Mouse (Mus musculus) kidney, embryonic 16.5 days (tissue): ENCODE measurements around the gene Slc25a38. TPM values are rescaled to one million over a fixed set of nuclear protein-coding genes. Genes with fewer than 3 reads are reported as not detected.

Experiments used
- ATAC-seq: fragments of 200-750 bp; cut with Nextera tagmentation; 2 replicates; pipeline ENCODE4 v1.8.0; 2017; ENCODE audit warnings: moderate TSS enrichment; ENCODE audit not compliant: low FRiP score, low TSS enrichment
- H3K27ac ChIP-seq: fragments of 300-500 bp; sonication (generic); 2 replicates; pipeline ENCODE4 v1.5.1; 2014; ENCODE audit warnings: low read length
- H3K27me3 ChIP-seq: fragments of 300-500 bp; sonication (generic); 2 replicates; pipeline ENCODE4 v1.6.1; 2014; ENCODE audit warnings: low read length, control low read depth, mixed read lengths; ENCODE audit not compliant: insufficient read depth
- H3K36me3 ChIP-seq: fragments of 300-500 bp; sonication (generic); 2 replicates; pipeline ENCODE4 v1.6.1; 2014; ENCODE audit warnings: low read length, control low read depth, mixed read lengths; ENCODE audit not compliant: insufficient read depth
- H3K4me1 ChIP-seq: fragments of 300-500 bp; sonication (generic); 2 replicates; pipeline ENCODE4 v1.6.1; 2014; ENCODE audit warnings: low read length, control low read depth, mixed read lengths; ENCODE audit not compliant: insufficient read depth
- H3K4me2 ChIP-seq: fragments of 300-500 bp; sonication (generic); replicated peaks from 2 replicates; pipeline ENCODE4 v1.6.1; 2014; ENCODE audit warnings: low read depth, low read length
- H3K4me3 ChIP-seq: fragments of 300-500 bp; sonication (generic); 2 replicates; pipeline ENCODE4 v1.5.1; 2014; ENCODE audit warnings: mild to moderate bottlenecking, low read length
- H3K9ac ChIP-seq: fragments of 300-500 bp; sonication (generic); replicated peaks from 2 replicates; pipeline ENCODE4 v1.6.1; 2014; ENCODE audit warnings: low read length
- H3K9me3 ChIP-seq: fragments of 300-500 bp; sonication (generic); 2 replicates; pipeline ENCODE4 v1.6.1; 2016; ENCODE audit warnings: low read length, control low read depth
- WGBS: fragments of 180-500 bp; shearing (Covaris S2); extraction: QIAGEN DNeasy Blood & Tissue Kit; methylation state at CpG from one replicate; pipeline ENCODE4 v1.1.7; 2014; 5-methylcytosine and 5-hydroxymethylcytosine counted together
- polyA plus RNA-seq: library from polyadenylated mRNA; unstranded; fragments of >200 nt; fragmentation: Nextera tagmentation; extraction: Ambion mirVana; gene quantifications from 2 replicates; pipeline ENCODE4 v1.2.1, GENCODE M21; 2015

Slc25a38 gene
- polyA plus RNA-seq, 1 experiment from 2014 or later, result 36.3 TPM

GRCm38 (mm10) chr9:120115580-120115979 is 5.4 kb downstream of the Slc25a38 start:
- no peaks in the 10 kb centered on the region for H3K9me3 ChIP-seq
- peaks cover 6% of the 10 kb centered on the region for H3K4me1 ChIP-seq
- WGBS, result 87% methylated on average over 5 of the region's 5 CpGs
- no peak overlapping the region for H3K9ac ChIP-seq
- no peaks in the 10 kb centered on the region for H3K27me3 ChIP-seq
- H3K4me2 ChIP-seq, result no peak overlapping the region
- ATAC-seq, result no peak
- no peak overlapping the region for H3K4me3 ChIP-seq
- peaks cover 19% of the 10 kb centered on the region; the same call in 1 of the 2 replicates for H3K36me3 ChIP-seq
- no peak overlapping the region for H3K27ac ChIP-seq

- no peaks in the 10 kb centered on the region for H3K27me3 ChIP-seq
- WGBS, result 91% methylated on average over 8 of the region's 8 CpGs
- peaks cover 3% of the 10 kb centered on the region for H3K4me1 ChIP-seq
- H3K36me3 ChIP-seq, result peaks cover 20% of the 10 kb centered on the region; the same call in 1 of the 2 replicates
- ATAC-seq, result no peak
- no peak overlapping the region for H3K9ac ChIP-seq
- H3K27ac ChIP-seq, result no peak overlapping the region
- H3K4me3 ChIP-seq, result no peak overlapping the region
- H3K4me2 ChIP-seq, result no peak overlapping the region
- H3K9me3 ChIP-seq, result no peaks in the 10 kb centered on the region
Measured at GRCm38 (mm10) chr9:120116184-120116624, 6.0 kb downstream of the Slc25a38 start.

GRCm38 (mm10) chr9:120118212-120118611 is 8.0 kb downstream of the Slc25a38 start:
- peaks cover 31% of the 10 kb centered on the region for H3K36me3 ChIP-seq
- H3K27me3 ChIP-seq, result no peaks in the 10 kb centered on the region
- ATAC-seq, result no peak
- H3K9me3 ChIP-seq, result no peaks in the 10 kb centered on the region
- H3K9ac ChIP-seq, result no peak overlapping the region
- H3K4me1 ChIP-seq, result no peaks in the 10 kb centered on the region
- no peak overlapping the region for H3K4me2 ChIP-seq
- no peak overlapping the region for H3K4me3 ChIP-seq
- WGBS, result 88% methylated on average over 4 of the region's 4 CpGs
- H3K27ac ChIP-seq, result no peak overlapping the region

- Histone ChIP-seq H3K4me2 (no peak overlapping the region), H3K4me1 (no peaks in the 10 kb centered on the region), H3K9me3 (no peaks in the 10 kb centered on the region), H3K27ac (no peak overlapping the region), H3K27me3 (no peaks in the 10 kb centered on the region), H3K4me3 (no peak overlapping the region), H3K36me3 (peaks cover 37% of the 10 kb centered on the region), H3K9ac (no peak overlapping the region)
- WGBS, result 89% methylated on average over 7 of the region's 7 CpGs
- ATAC-seq, result no peak
Measured at GRCm38 (mm10) chr9:120120503-120120902, 10.3 kb downstream of the Slc25a38 start.

- peak overlapping the region; percentile 77 for H3K9ac ChIP-seq
- peaks cover 15% of the 10 kb centered on the region for H3K4me1 ChIP-seq
- WGBS, result 54% methylated on average over 11 of the region's 11 CpGs
- H3K4me2 ChIP-seq, result peak overlapping the region; percentile 66
- peak overlapping the region; percentile 92 for H3K27ac ChIP-seq
- H3K9me3 ChIP-seq, result no peaks in the 10 kb centered on the region
- H3K36me3 ChIP-seq, result peaks cover 49% of the 10 kb centered on the region
- peak overlapping the region; percentile 100 for H3K4me3 ChIP-seq
- ATAC-seq, result no peak; the same call in 1 of the 2 replicates
- H3K27me3 ChIP-seq, result no peaks in the 10 kb centered on the region
Measured at GRCm38 (mm10) chr9:120126868-120127267, 16.7 kb downstream of the Slc25a38 start.

GRCm38 (mm10) chr9:120127538-120128251 is 17.5 kb downstream of the Slc25a38 start, which contains the start of gene Rpsa:
Gene Rpsa (plus strand): TSS chr9:120127689.
- no peaks in the 10 kb centered on the region for H3K9me3 ChIP-seq
- peaks cover 52% of the 10 kb centered on the region for H3K36me3 ChIP-seq
- peak within 1 kb of the TSS; percentile 100 for H3K4me3 ChIP-seq
- peaks cover 15% of the 10 kb centered on the region for H3K4me1 ChIP-seq
- H3K27ac ChIP-seq, result peak within 1 kb of the TSS; percentile 94
- peak within 1 kb of the TSS; percentile 90 for H3K4me2 ChIP-seq
- ATAC-seq, result peak; percentile 98
- under 1% methylated on average over 72 of the region's 72 CpGs for WGBS
- peak within 1 kb of the TSS; percentile 100 for H3K9ac ChIP-seq
- H3K27me3 ChIP-seq, result no peaks in the 10 kb centered on the region

- H3K4me3 ChIP-seq, result peak overlapping the region; percentile 100
- H3K4me2 ChIP-seq, result peak overlapping the region; percentile 90
- H3K4me1 ChIP-seq, result peaks cover 15% of the 10 kb centered on the region
- no peaks in the 10 kb centered on the region for H3K9me3 ChIP-seq
- no peak for ATAC-seq
- 0 out of 2 replicates have a peak overlapping the region, but pooled peaks have one; percentile 94 for H3K27ac ChIP-seq
- WGBS, result 61% methylated on average over 10 of the region's 10 CpGs
- no peaks in the 10 kb centered on the region for H3K27me3 ChIP-seq
- H3K9ac ChIP-seq, result peak overlapping the region; percentile 100
- H3K36me3 ChIP-seq, result peaks cover 46% of the 10 kb centered on the region
Measured at GRCm38 (mm10) chr9:120129276-120129675, 19.1 kb downstream of the Slc25a38 start.

GRCm38 (mm10) chr9:120131784-120132288 is 21.7 kb downstream of the Slc25a38 start:
- Histone ChIP-seq H3K9me3 (no peaks in the 10 kb centered on the region), H3K4me3 (no peak overlapping the region), H3K4me1 (peaks cover 15% of the 10 kb centered on the region), H3K4me2 (no peak overlapping the region), H3K36me3 (peaks cover 46% of the 10 kb centered on the region), H3K9ac (no peak overlapping the region), H3K27ac (no peak overlapping the region), H3K27me3 (no peaks in the 10 kb centered on the region)
- 86% methylated on average over 3 of the region's 3 CpGs for WGBS
- ATAC-seq, result no peak

GRCm38 (mm10) chr9:120132980-120133754 is 23.0 kb downstream of the Slc25a38 start:
- no peak for ATAC-seq
- H3K4me3 ChIP-seq, result no peak overlapping the region
- 37% methylated on average over 8 of the region's 8 CpGs for whole genome bisulfite sequencing
- H3K27ac ChIP-seq, result no peak overlapping the region
- H3K36me3 ChIP-seq, result peaks cover 46% of the 10 kb centered on the region
- no peaks in the 10 kb centered on the region for H3K27me3 ChIP-seq
- peaks cover 15% of the 10 kb centered on the region for H3K4me1 ChIP-seq
- H3K9me3 ChIP-seq, result no peaks in the 10 kb centered on the region
- H3K4me2 ChIP-seq, result no peak overlapping the region
- no peak overlapping the region for H3K9ac ChIP-seq
